Mouse (Mus musculus): ENCODE measurements around the gene Lrp4. TPM values are rescaled to one million over a fixed set of nuclear protein-coding genes. Genes with fewer than 3 reads are reported as not detected.

Lrp4 gene
- polyA plus RNA-seq, 1 experiment from 2014 or later, result 4.7 TPM

DNA sequence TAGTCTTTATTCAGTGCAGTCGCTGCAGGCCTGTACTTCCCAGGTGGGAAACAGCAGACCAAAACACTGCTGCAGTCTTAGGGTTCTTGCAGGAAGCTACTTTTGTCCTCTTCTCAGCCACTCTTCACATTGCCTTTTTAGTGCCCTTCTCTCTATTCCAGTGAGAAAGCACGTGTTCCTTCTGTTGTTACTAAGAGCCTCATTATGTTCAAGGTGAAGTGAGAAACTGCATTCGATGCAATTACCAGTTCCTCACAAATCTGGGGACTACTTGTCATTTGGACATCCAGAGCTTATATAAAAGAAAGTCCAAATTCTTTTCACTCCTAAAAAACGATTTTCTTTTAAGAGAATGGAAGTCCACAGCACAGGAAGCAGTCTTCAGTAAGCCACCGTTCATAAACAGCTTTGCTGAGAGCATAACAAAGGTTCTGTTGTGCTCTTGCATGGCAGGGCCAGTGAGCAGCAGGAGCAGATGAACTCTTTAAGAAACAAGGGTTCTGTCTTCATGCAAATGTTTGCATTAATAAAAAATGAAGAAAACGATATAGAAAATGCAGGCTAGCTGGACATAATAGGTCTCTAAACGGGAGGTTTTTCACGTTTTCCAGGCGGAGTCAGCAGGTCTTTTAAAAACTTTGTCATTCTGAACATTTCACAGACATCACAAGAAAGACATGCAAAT lies 27.3 kb upstream of the Lrp4 start:
- peak; percentile 66; the same call in 1 of the 2 replicates for ATAC-seq (ENCODE audit: low FRiP score, low TSS enrichment)
- DNase-seq, result peak; percentile 71
- H3K36me3 ChIP-seq (ENCODE audit: control insufficient read depth, insufficient read depth, low read length), result no peaks in the 10 kb centered on the region
- peaks cover 23% of the 10 kb centered on the region for H3K4me1 ChIP-seq (ENCODE audit: control insufficient read depth, insufficient read depth, low read length)
- peak overlapping the region; percentile 29 for H3K4me2 ChIP-seq (ENCODE audit: low read length)
- peak overlapping the region; percentile 58 for H3K27ac ChIP-seq (replicated peaks; ENCODE audit: low read depth, low read length)
- no peaks in the 10 kb centered on the region for H3K9me3 ChIP-seq (ENCODE audit: control insufficient read depth, low read length)
- H3K4me3 ChIP-seq (replicated peaks; ENCODE audit: low read depth, low read length), result no peak overlapping the region
- 6% methylated on average over 9 of the region's 9 CpGs for WGBS
- 0 out of 2 replicates have a peak overlapping the region, but pooled peaks have one; percentile 1 for H3K9ac ChIP-seq (replicated peaks; ENCODE audit: low read length)
- H3K27me3 ChIP-seq (ENCODE audit: control insufficient read depth, insufficient read depth, low read length), result no peaks in the 10 kb centered on the region

DNA sequence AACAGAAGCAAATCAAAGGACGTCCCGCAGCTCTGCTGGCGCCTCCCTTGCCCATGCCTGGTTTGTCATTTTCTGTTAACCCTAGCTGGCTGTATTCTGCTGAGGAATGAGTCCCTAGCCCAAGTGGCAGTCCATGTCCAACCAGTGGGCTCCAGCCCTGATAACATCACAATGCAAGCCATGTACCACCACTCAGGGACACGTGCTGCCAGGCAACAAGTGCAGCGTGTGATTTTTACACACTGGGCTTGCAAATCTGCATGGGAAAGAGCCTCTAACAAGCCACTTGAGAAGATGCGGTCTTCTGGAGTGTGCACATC lies 26.8 kb upstream of the Lrp4 start:
- Histone ChIP-seq H3K36me3 (ENCODE audit: control insufficient read depth, insufficient read depth, low read length) (no peaks in the 10 kb centered on the region), H3K4me1 (ENCODE audit: control insufficient read depth, insufficient read depth, low read length) (peaks cover 23% of the 10 kb centered on the region), H3K4me3 (replicated peaks; ENCODE audit: low read depth, low read length) (no peak overlapping the region), H3K9me3 (ENCODE audit: control insufficient read depth, low read length) (no peaks in the 10 kb centered on the region), H3K27ac (replicated peaks; ENCODE audit: low read depth, low read length) (peak overlapping the region; percentile 58; the same call in 1 of the 2 replicates), H3K4me2 (ENCODE audit: low read length) (peak overlapping the region; percentile 29), H3K9ac (replicated peaks; ENCODE audit: low read length) (0 out of 2 replicates have a peak overlapping the region, but pooled peaks have one; percentile 1), H3K27me3 (ENCODE audit: control insufficient read depth, insufficient read depth, low read length) (no peaks in the 10 kb centered on the region)
- no peak for DNase-seq
- ATAC-seq (ENCODE audit: low FRiP score, low TSS enrichment), result peak; percentile 88
- 2% methylated on average over 6 of the region's 6 CpGs for WGBS

DNA sequence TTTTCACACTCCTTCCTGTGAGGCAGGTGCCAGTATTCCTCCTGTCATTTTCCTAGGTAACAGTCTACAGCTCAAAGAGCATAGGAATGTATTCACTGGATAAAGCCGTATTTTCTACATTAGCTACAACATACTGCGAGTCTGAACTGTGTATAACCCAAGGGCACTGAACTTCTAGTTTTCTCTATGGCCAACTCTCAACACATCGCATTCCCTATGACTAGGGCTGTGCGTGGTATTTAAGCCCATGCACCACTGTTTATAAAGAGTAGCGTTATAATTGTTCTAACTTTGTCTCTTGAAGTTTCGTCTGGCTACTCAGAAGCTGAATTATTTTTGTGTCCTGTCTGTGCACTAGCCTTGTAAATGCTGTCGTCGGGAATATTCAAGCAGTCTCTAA lies 20.6 kb upstream of the Lrp4 start:
- DNase-seq (no peak), ATAC-seq (ENCODE audit: low FRiP score, low TSS enrichment) (no peak)
- H3K27ac ChIP-seq (replicated peaks; ENCODE audit: low read depth, low read length), result no peak overlapping the region
- H3K9me3 ChIP-seq (ENCODE audit: control insufficient read depth, low read length), result no peaks in the 10 kb centered on the region
- H3K4me1 ChIP-seq (ENCODE audit: control insufficient read depth, insufficient read depth, low read length), result no peaks in the 10 kb centered on the region
- 71% methylated on average over 8 of the region's 8 CpGs for WGBS
- no peak overlapping the region for H3K4me2 ChIP-seq (ENCODE audit: low read length)
- no peak overlapping the region for H3K4me3 ChIP-seq (replicated peaks; ENCODE audit: low read depth, low read length)
- H3K36me3 ChIP-seq (ENCODE audit: control insufficient read depth, insufficient read depth, low read length), result no peaks in the 10 kb centered on the region
- H3K27me3 ChIP-seq (ENCODE audit: control insufficient read depth, insufficient read depth, low read length), result no peaks in the 10 kb centered on the region
- H3K9ac ChIP-seq (replicated peaks; ENCODE audit: low read length), result no peak overlapping the region

DNA sequence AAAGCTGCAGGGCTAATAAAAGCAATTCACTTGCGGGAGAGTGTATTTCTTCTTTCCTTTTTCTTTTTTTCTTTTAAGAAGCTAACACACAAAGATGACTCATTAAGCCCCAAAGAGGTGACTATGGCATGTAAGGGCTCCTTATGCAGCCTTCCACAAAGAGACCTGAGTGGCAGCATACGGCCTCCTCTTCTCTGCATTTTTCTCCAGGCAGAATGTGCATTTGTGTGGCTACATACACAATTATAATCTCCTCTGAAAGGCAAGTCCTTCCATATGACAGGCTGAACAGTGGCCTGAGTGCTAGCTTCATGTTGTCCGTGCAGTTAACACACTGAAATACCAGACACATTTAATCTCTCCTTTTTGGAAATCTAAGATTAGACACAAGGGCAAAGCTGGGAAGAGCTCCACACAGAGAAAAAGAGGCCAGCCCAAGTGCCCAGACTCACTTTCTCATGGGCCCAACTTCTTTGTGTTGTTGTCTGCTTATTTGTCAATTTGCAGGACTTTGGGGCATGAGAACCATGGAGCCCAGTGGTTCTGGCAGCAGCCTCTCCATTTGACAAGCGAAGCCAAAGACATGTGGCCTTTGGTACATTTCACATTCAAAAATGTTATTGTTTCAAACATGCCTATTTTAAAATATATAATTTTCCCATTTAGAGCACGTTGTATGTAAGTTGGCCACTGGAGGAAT lies 20.0 kb upstream of the Lrp4 start:
- no peaks in the 10 kb centered on the region; the same call in 1 of the 2 replicates for H3K4me1 ChIP-seq (ENCODE audit: control insufficient read depth, insufficient read depth, low read length)
- WGBS, result 57% methylated on average over 5 of the region's 5 CpGs
- H3K27me3 ChIP-seq (ENCODE audit: control insufficient read depth, insufficient read depth, low read length), result no peaks in the 10 kb centered on the region
- no peak for ATAC-seq (ENCODE audit: low FRiP score, low TSS enrichment)
- peak overlapping the region; percentile 20; the same call in 1 of the 2 replicates for H3K27ac ChIP-seq (replicated peaks; ENCODE audit: low read depth, low read length)
- no peaks in the 10 kb centered on the region for H3K9me3 ChIP-seq (ENCODE audit: control insufficient read depth, low read length)
- no peak overlapping the region for H3K4me2 ChIP-seq (ENCODE audit: low read length)
- DNase-seq, result no peak
- H3K4me3 ChIP-seq (replicated peaks; ENCODE audit: low read depth, low read length), result no peak overlapping the region
- H3K36me3 ChIP-seq (ENCODE audit: control insufficient read depth, insufficient read depth, low read length), result no peaks in the 10 kb centered on the region
- H3K9ac ChIP-seq (replicated peaks; ENCODE audit: low read length), result no peak overlapping the region

DNA sequence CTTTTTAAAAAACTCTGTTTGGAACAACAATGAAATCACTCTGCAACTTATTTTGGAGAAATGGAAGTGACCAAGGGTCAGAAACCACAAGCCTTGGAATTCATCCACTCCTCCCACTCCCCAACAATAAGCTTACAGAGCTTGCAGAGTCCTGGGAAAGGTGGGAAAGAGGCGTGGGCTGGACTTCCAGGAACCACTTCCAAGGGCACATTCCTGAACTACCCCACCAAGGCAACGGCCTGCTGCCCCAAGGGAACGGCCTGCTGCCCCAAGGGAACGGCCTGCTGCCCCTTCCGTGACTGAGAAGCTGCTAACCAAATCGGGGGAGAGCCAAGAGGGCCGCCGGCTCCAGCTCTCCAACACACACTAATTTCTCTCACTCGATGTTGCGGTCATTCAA lies 18.0 kb upstream of the Lrp4 start:
- no peak overlapping the region for H3K9ac ChIP-seq (replicated peaks; ENCODE audit: low read length)
- ATAC-seq (ENCODE audit: low FRiP score, low TSS enrichment) (no peak), DNase-seq (no peak)
- 93% methylated on average over 10 of the region's 10 CpGs for WGBS
- no peaks in the 10 kb centered on the region for H3K27me3 ChIP-seq (ENCODE audit: control insufficient read depth, insufficient read depth, low read length)
- no peak overlapping the region for H3K27ac ChIP-seq (replicated peaks; ENCODE audit: low read depth, low read length)
- H3K36me3 ChIP-seq (ENCODE audit: control insufficient read depth, insufficient read depth, low read length), result no peaks in the 10 kb centered on the region
- no peaks in the 10 kb centered on the region for H3K9me3 ChIP-seq (ENCODE audit: control insufficient read depth, low read length)
- H3K4me1 ChIP-seq (ENCODE audit: control insufficient read depth, insufficient read depth, low read length), result peaks cover 7% of the 10 kb centered on the region; the same call in 1 of the 2 replicates
- H3K4me2 ChIP-seq (ENCODE audit: low read length), result no peak overlapping the region
- H3K4me3 ChIP-seq (replicated peaks; ENCODE audit: low read depth, low read length), result no peak overlapping the region

DNA sequence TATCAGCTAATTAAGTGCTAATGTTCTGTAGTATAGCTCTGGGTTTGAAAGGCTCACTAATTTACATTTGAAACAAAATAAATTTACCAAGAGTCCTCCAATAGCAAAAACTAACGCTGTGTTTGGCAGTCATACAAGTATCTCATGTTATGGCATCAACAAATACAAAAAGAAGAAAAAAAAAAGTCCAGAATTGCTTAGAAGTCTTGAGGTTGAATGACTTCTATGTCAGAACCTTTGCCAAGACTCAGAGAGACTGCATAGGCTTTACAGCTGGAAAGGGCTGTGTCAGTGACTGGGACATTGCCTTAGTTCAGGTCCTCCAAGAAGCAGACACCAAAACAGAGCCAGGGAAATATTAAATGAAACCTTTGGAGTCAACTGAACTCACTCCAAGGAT lies 17.4 kb upstream of the Lrp4 start:
- no peak for ATAC-seq (ENCODE audit: low FRiP score, low TSS enrichment)
- H3K9ac ChIP-seq (replicated peaks; ENCODE audit: low read length), result no peak overlapping the region
- no peaks in the 10 kb centered on the region for H3K36me3 ChIP-seq (ENCODE audit: control insufficient read depth, insufficient read depth, low read length)
- no peak overlapping the region for H3K4me2 ChIP-seq (ENCODE audit: low read length)
- no peaks in the 10 kb centered on the region for H3K27me3 ChIP-seq (ENCODE audit: control insufficient read depth, insufficient read depth, low read length)
- no peaks in the 10 kb centered on the region for H3K9me3 ChIP-seq (ENCODE audit: control insufficient read depth, low read length)
- H3K4me1 ChIP-seq (ENCODE audit: control insufficient read depth, insufficient read depth, low read length), result peaks cover 7% of the 10 kb centered on the region; the same call in 1 of the 2 replicates
- no peak overlapping the region for H3K4me3 ChIP-seq (replicated peaks; ENCODE audit: low read depth, low read length)
- WGBS, result 90% methylated on average over 1 of the region's 1 CpGs
- DNase-seq, result no peak
- H3K27ac ChIP-seq (replicated peaks; ENCODE audit: low read depth, low read length), result no peak overlapping the region

DNA sequence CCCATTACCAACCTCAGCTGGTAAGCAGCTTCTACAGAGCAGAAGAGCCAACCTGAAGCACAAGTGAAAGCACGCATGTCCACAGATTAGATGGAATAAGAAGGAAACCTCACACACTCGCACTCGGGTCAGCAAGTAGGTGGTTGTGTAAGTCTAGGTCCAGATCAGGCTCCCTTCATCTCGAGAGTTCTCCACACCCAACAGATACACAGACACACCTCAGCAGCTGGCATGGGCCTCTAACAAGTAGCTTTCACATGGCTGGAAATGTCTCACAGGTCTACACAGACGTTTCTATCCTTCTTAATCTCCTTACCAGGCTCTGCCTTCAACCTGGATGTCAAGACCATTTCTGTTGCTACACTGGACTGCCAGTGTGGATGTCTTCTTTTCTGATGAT lies 16.6 kb upstream of the Lrp4 start:
- Histone ChIP-seq H3K9ac (replicated peaks; ENCODE audit: low read length) (no peak overlapping the region), H3K9me3 (ENCODE audit: control insufficient read depth, low read length) (no peaks in the 10 kb centered on the region), H3K4me2 (ENCODE audit: low read length) (no peak overlapping the region), H3K4me1 (ENCODE audit: control insufficient read depth, insufficient read depth, low read length) (peaks cover 7% of the 10 kb centered on the region; the same call in 1 of the 2 replicates), H3K4me3 (replicated peaks; ENCODE audit: low read depth, low read length) (no peak overlapping the region), H3K27me3 (ENCODE audit: control insufficient read depth, insufficient read depth, low read length) (no peaks in the 10 kb centered on the region), H3K27ac (replicated peaks; ENCODE audit: low read depth, low read length) (no peak overlapping the region), H3K36me3 (ENCODE audit: control insufficient read depth, insufficient read depth, low read length) (no peaks in the 10 kb centered on the region)
- DNase-seq (no peak), ATAC-seq (ENCODE audit: low FRiP score, low TSS enrichment) (no peak)
- 95% methylated on average over 5 of the region's 5 CpGs for WGBS

DNA sequence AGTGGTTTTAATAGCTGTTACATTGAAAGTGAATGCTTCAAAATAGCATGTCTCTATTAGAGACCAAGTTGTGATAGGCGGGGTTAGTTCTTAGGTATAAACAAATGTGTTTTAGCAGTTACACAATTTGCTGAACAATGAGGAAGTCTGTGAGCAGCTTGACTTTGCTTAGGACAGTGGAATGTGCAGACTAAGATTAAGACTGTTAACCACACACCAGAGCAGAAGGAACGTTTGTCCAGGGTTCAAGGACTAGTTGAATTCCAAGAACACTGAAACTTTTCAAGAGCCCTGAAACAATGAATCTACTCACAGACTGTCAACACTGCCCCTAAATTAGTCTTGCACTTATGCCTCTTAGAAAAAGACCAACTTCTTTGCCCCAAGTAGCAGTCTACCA lies 15.6 kb upstream of the Lrp4 start:
- no peak for ATAC-seq (ENCODE audit: low FRiP score, low TSS enrichment)
- H3K9ac ChIP-seq (replicated peaks; ENCODE audit: low read length), result no peak overlapping the region
- H3K4me1 ChIP-seq (ENCODE audit: control insufficient read depth, insufficient read depth, low read length), result peaks cover 7% of the 10 kb centered on the region; the same call in 1 of the 2 replicates
- no peaks in the 10 kb centered on the region for H3K36me3 ChIP-seq (ENCODE audit: control insufficient read depth, insufficient read depth, low read length)
- H3K9me3 ChIP-seq (ENCODE audit: control insufficient read depth, low read length), result no peaks in the 10 kb centered on the region
- no peak overlapping the region for H3K4me2 ChIP-seq (ENCODE audit: low read length)
- no peak overlapping the region for H3K27ac ChIP-seq (replicated peaks; ENCODE audit: low read depth, low read length)
- no peak overlapping the region for H3K4me3 ChIP-seq (replicated peaks; ENCODE audit: low read depth, low read length)
- H3K27me3 ChIP-seq (ENCODE audit: control insufficient read depth, insufficient read depth, low read length), result no peaks in the 10 kb centered on the region
- DNase-seq, result no peak
- 81% methylated on average over 2 of the region's 2 CpGs for WGBS

DNA sequence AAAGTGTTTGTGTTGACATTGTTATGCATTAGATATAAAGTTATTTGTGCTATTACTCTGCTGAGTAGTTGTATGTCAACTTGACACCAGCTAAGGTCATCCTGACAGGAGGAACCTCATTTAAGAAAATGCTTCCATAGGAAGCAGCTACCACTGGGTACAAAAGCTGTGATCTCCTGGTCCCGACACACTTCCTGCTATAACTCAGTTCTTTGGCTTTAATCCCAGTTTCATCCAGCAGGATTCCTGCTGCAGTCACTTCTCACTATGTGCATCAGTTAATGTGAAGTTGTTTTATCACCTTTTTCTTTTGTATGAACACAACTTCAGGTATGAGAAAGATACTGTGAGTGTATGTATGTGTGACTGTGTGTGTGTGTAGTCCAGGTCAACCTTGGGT lies 15.1 kb upstream of the Lrp4 start:
- H3K27me3 ChIP-seq (ENCODE audit: control insufficient read depth, insufficient read depth, low read length), result no peaks in the 10 kb centered on the region
- ATAC-seq (ENCODE audit: low FRiP score, low TSS enrichment), result no peak
- WGBS, result 88% methylated on average over 1 of the region's 1 CpGs
- H3K4me2 ChIP-seq (ENCODE audit: low read length), result no peak overlapping the region
- H3K27ac ChIP-seq (replicated peaks; ENCODE audit: low read depth, low read length), result no peak overlapping the region
- H3K9me3 ChIP-seq (ENCODE audit: control insufficient read depth, low read length), result no peaks in the 10 kb centered on the region
- no peak for DNase-seq
- H3K36me3 ChIP-seq (ENCODE audit: control insufficient read depth, insufficient read depth, low read length), result no peaks in the 10 kb centered on the region
- H3K4me3 ChIP-seq (replicated peaks; ENCODE audit: low read depth, low read length), result no peak overlapping the region
- H3K9ac ChIP-seq (replicated peaks; ENCODE audit: low read length), result no peak overlapping the region
- peaks cover 7% of the 10 kb centered on the region; the same call in 1 of the 2 replicates for H3K4me1 ChIP-seq (ENCODE audit: control insufficient read depth, insufficient read depth, low read length)
